Mouse (Mus musculus) neural tube, embryonic 12.5 days (tissue): Measurements from ENCODE around the gene Acsbg1. TPM values are rescaled to one million over a fixed set of nuclear protein-coding genes. Genes with fewer than 3 reads are reported as not detected.

Experiments used
- ATAC-seq: fragments of 200-750 bp; cut with Nextera tagmentation; 2 replicates; pipeline ENCODE4 v1.8.0; 2017; ENCODE audit warnings: low read depth, mild to moderate bottlenecking, moderate TSS enrichment, moderate library complexity; ENCODE audit not compliant: low FRiP score
- H3K27ac ChIP-seq: fragments of 300-500 bp; sonication (generic); 2 replicates; pipeline ENCODE4 v1.5.1; 2016
- H3K27me3 ChIP-seq: fragments of 300-500 bp; sonication (generic); replicated peaks from 2 replicates; pipeline ENCODE4 v1.6.1; 2016; ENCODE audit warnings: mild to moderate bottlenecking
- H3K36me3 ChIP-seq: fragments of 300-500 bp; sonication (generic); 2 replicates; pipeline ENCODE4 v1.6.1; 2016; ENCODE audit warnings: mild to moderate bottlenecking
- H3K4me1 ChIP-seq: fragments of 300-500 bp; sonication (generic); 2 replicates; pipeline ENCODE4 v1.6.1; 2016
- H3K4me2 ChIP-seq: fragments of 300-500 bp; sonication (generic); replicated peaks from 2 replicates; pipeline ENCODE4 v1.6.1; 2016; ENCODE audit warnings: mild to moderate bottlenecking
- H3K4me3 ChIP-seq: fragments of 300-500 bp; sonication (generic); 2 replicates; pipeline ENCODE4 v1.5.1; 2016
- H3K9ac ChIP-seq: fragments of 300-500 bp; sonication (generic); 2 replicates; pipeline ENCODE4 v1.6.1; 2016; ENCODE audit warnings: mild to moderate bottlenecking
- H3K9me3 ChIP-seq: fragments of 300-500 bp; sonication (generic); 2 replicates; pipeline ENCODE4 v1.6.1; 2016; ENCODE audit warnings: mild to moderate bottlenecking
- WGBS: fragments of 180-500 bp; shearing (Covaris S2); methylation state at CpG from one replicate; pipeline ENCODE4 v1.1.7; 2016; 5-methylcytosine and 5-hydroxymethylcytosine counted together
- polyA plus RNA-seq: library from polyadenylated mRNA; unstranded; fragments of >200 nt; fragmentation: Nextera tagmentation; extraction: Ambion mirVana; gene quantifications from 2 replicates; pipeline ENCODE4 v1.2.1, GENCODE M21; 2016

Acsbg1 gene
- polyA plus RNA-seq, 1 experiment from 2014 or later: 10.1 TPM

GRCm38 (mm10) chr9:54664358-54664757, 2.7 kb upstream of the Acsbg1 start:
- no peak overlapping the region for H3K9ac ChIP-seq
- peaks cover 10% of the 10 kb centered on the region for H3K4me1 ChIP-seq
- H3K4me2 ChIP-seq: no peak overlapping the region
- H3K4me3 ChIP-seq: no peak overlapping the region
- no peaks in the 10 kb centered on the region; the same call in 1 of the 2 replicates for H3K9me3 ChIP-seq
- no peak for ATAC-seq
- H3K27me3 ChIP-seq: no peaks in the 10 kb centered on the region
- no peaks in the 10 kb centered on the region for H3K36me3 ChIP-seq
- 87% methylated on average over 9 of the region's 9 CpGs for WGBS
- no peak overlapping the region for H3K27ac ChIP-seq

GRCm38 (mm10) chr9:54658773-54659172, 2.9 kb downstream of the Acsbg1 start:
- no peak overlapping the region for H3K27ac ChIP-seq
- no peak overlapping the region for H3K4me2 ChIP-seq
- WGBS: 89% methylated on average over 6 of the region's 6 CpGs
- H3K9me3 ChIP-seq: no peaks in the 10 kb centered on the region
- no peaks in the 10 kb centered on the region for H3K36me3 ChIP-seq
- H3K4me1 ChIP-seq: peaks cover 10% of the 10 kb centered on the region
- H3K4me3 ChIP-seq: no peak overlapping the region
- no peak for ATAC-seq
- no peak overlapping the region for H3K9ac ChIP-seq
- H3K27me3 ChIP-seq: no peaks in the 10 kb centered on the region

- H3K9me3 ChIP-seq: no peaks in the 10 kb centered on the region
- 84% methylated on average over 6 of the region's 6 CpGs for WGBS
Observed at GRCm38 (mm10) chr9:54656402-54656801, 5.3 kb downstream of the Acsbg1 start.

GRCm38 (mm10) chr9:54655846-54656245, 5.8 kb downstream of the Acsbg1 start:
- Histone ChIP-seq H3K9me3 (no peaks in the 10 kb centered on the region), H3K36me3 (no peaks in the 10 kb centered on the region), H3K4me2 (no peak overlapping the region), H3K27me3 (no peaks in the 10 kb centered on the region), H3K9ac (no peak overlapping the region), H3K4me3 (no peak overlapping the region), H3K4me1 (no peaks in the 10 kb centered on the region), H3K27ac (no peak overlapping the region)
- ATAC-seq: no peak
- WGBS: 71% methylated on average over 2 of the region's 2 CpGs

More at GRCm38 (mm10) chr9:54656402-54656801, 5.3 kb downstream of the Acsbg1 start:
- Histone ChIP-seq H3K27ac (no peak overlapping the region), H3K36me3 (no peaks in the 10 kb centered on the region), H3K4me3 (no peak overlapping the region), H3K4me2 (no peak overlapping the region), H3K27me3 (no peaks in the 10 kb centered on the region), H3K9ac (no peak overlapping the region), H3K4me1 (peaks cover 3% of the 10 kb centered on the region; the same call in 1 of the 2 replicates)
- no peak for ATAC-seq

GRCm38 (mm10) chr9:54652778-54653177, 8.9 kb downstream of the Acsbg1 start:
- Histone ChIP-seq H3K36me3 (no peaks in the 10 kb centered on the region), H3K9me3 (no peaks in the 10 kb centered on the region), H3K27me3 (no peaks in the 10 kb centered on the region), H3K4me2 (no peak overlapping the region), H3K4me1 (no peaks in the 10 kb centered on the region), H3K9ac (no peak overlapping the region), H3K27ac (no peak overlapping the region), H3K4me3 (no peak overlapping the region)
- ATAC-seq: no peak
- WGBS: 85% methylated on average over 2 of the region's 2 CpGs

GRCm38 (mm10) chr9:54649360-54649759, 12.3 kb downstream of the Acsbg1 start:
- H3K27ac ChIP-seq: no peak overlapping the region
- H3K9me3 ChIP-seq: no peaks in the 10 kb centered on the region
- no peaks in the 10 kb centered on the region for H3K36me3 ChIP-seq
- no peaks in the 10 kb centered on the region for H3K27me3 ChIP-seq
- ATAC-seq: no peak
- H3K4me1 ChIP-seq: no peaks in the 10 kb centered on the region
- H3K4me3 ChIP-seq: no peak overlapping the region
- no peak overlapping the region for H3K9ac ChIP-seq
- H3K4me2 ChIP-seq: no peak overlapping the region
- 86% methylated on average over 1 of the region's 1 CpGs for WGBS

GRCm38 (mm10) chr9:54647456-54647855, 14.2 kb downstream of the Acsbg1 start:
- Histone ChIP-seq H3K27ac (no peak overlapping the region), H3K9me3 (no peaks in the 10 kb centered on the region), H3K4me3 (no peak overlapping the region), H3K36me3 (no peaks in the 10 kb centered on the region), H3K4me1 (no peaks in the 10 kb centered on the region), H3K27me3 (no peaks in the 10 kb centered on the region), H3K9ac (no peak overlapping the region), H3K4me2 (no peak overlapping the region)
- ATAC-seq: no peak
- WGBS: 67% methylated on average over 2 of the region's 2 CpGs

GRCm38 (mm10) chr9:54646252-54646651, 15.4 kb downstream of the Acsbg1 start:
- Histone ChIP-seq H3K36me3 (no peaks in the 10 kb centered on the region), H3K9me3 (no peaks in the 10 kb centered on the region), H3K4me1 (no peaks in the 10 kb centered on the region), H3K27me3 (no peaks in the 10 kb centered on the region), H3K4me3 (no peak overlapping the region), H3K9ac (no peak overlapping the region), H3K27ac (no peak overlapping the region), H3K4me2 (no peak overlapping the region)
- 85% methylated on average over 9 of the region's 9 CpGs for WGBS
- no peak for ATAC-seq

GRCm38 (mm10) chr9:54645530-54645929, 16.1 kb downstream of the Acsbg1 start:
- no peak overlapping the region for H3K27ac ChIP-seq
- no peaks in the 10 kb centered on the region for H3K4me1 ChIP-seq
- WGBS: 93% methylated on average over 6 of the region's 6 CpGs
- no peak overlapping the region for H3K4me2 ChIP-seq
- no peak for ATAC-seq
- H3K9me3 ChIP-seq: no peaks in the 10 kb centered on the region
- no peak overlapping the region for H3K4me3 ChIP-seq
- no peak overlapping the region for H3K9ac ChIP-seq
- no peaks in the 10 kb centered on the region for H3K27me3 ChIP-seq
- H3K36me3 ChIP-seq: no peaks in the 10 kb centered on the region

- Histone ChIP-seq H3K27ac (no peak overlapping the region), H3K27me3 (no peaks in the 10 kb centered on the region), H3K9ac (no peak overlapping the region), H3K9me3 (no peaks in the 10 kb centered on the region), H3K36me3 (no peaks in the 10 kb centered on the region), H3K4me1 (no peaks in the 10 kb centered on the region), H3K4me2 (no peak overlapping the region), H3K4me3 (no peak overlapping the region)
- ATAC-seq: no peak
- 91% methylated on average over 7 of the region's 7 CpGs for WGBS
Observed at GRCm38 (mm10) chr9:54643179-54643578, 18.5 kb downstream of the Acsbg1 start.

GRCm38 (mm10) chr9:54642556-54642955, 19.1 kb downstream of the Acsbg1 start:
- no peaks in the 10 kb centered on the region for H3K9me3 ChIP-seq
- H3K4me1 ChIP-seq: no peaks in the 10 kb centered on the region
- H3K4me2 ChIP-seq: no peak overlapping the region
- no peak overlapping the region for H3K9ac ChIP-seq
- H3K27ac ChIP-seq: no peak overlapping the region
- WGBS: 81% methylated on average over 4 of the region's 4 CpGs
- no peak overlapping the region for H3K4me3 ChIP-seq
- no peak for ATAC-seq
- H3K36me3 ChIP-seq: no peaks in the 10 kb centered on the region
- no peaks in the 10 kb centered on the region for H3K27me3 ChIP-seq

GRCm38 (mm10) chr9:54642149-54642548, 19.5 kb downstream of the Acsbg1 start:
- Histone ChIP-seq H3K9me3 (no peaks in the 10 kb centered on the region), H3K27ac (no peak overlapping the region), H3K4me1 (no peaks in the 10 kb centered on the region), H3K4me2 (no peak overlapping the region), H3K36me3 (no peaks in the 10 kb centered on the region), H3K27me3 (no peaks in the 10 kb centered on the region), H3K4me3 (no peak overlapping the region), H3K9ac (no peak overlapping the region)
- 78% methylated on average over 2 of the region's 2 CpGs for WGBS
- no peak for ATAC-seq

GRCm38 (mm10) chr9:54641548-54641947, 20.1 kb downstream of the Acsbg1 start:
- H3K36me3 ChIP-seq: no peaks in the 10 kb centered on the region
- no peak overlapping the region for H3K27ac ChIP-seq
- WGBS: 80% methylated on average over 3 of the region's 3 CpGs
- H3K4me2 ChIP-seq: no peak overlapping the region
- no peaks in the 10 kb centered on the region for H3K4me1 ChIP-seq
- H3K4me3 ChIP-seq: no peak overlapping the region
- H3K27me3 ChIP-seq: no peaks in the 10 kb centered on the region
- H3K9me3 ChIP-seq: no peaks in the 10 kb centered on the region
- ATAC-seq: no peak
- H3K9ac ChIP-seq: no peak overlapping the region
